Mouse (Mus musculus) neural tube, embryonic 14.5 days (tissue): Measurements from ENCODE around the gene Pip5k1b. TPM values are rescaled to one million over a fixed set of nuclear protein-coding genes. Genes with fewer than 3 reads are reported as not detected.
A peak's percentile ranks its signal among the peaks of the same experiment; 100 is the strongest.

ENCODE experiments used
- ATAC-seq: fragments of 200-750 bp; cut with Nextera tagmentation; 2 replicates; pipeline ENCODE4 v1.8.0; 2017; ENCODE audit warnings: low read depth, mild to moderate bottlenecking, moderate TSS enrichment, moderate library complexity
- H3K27ac ChIP-seq: fragments of 300-500 bp; sonication (generic); 2 replicates; pipeline ENCODE4 v1.5.1; 2014; ENCODE audit warnings: low read depth, mild to moderate bottlenecking, control low read depth, low read length, moderate library complexity, mixed read lengths
- H3K27me3 ChIP-seq: fragments of 300-500 bp; sonication (generic); 2 replicates; pipeline ENCODE4 v1.6.1; 2014; ENCODE audit warnings: low read length; ENCODE audit not compliant: control insufficient read depth, insufficient read depth
- H3K36me3 ChIP-seq: fragments of 300-500 bp; sonication (generic); 2 replicates; pipeline ENCODE4 v1.6.1; 2014; ENCODE audit warnings: low read length, mixed read lengths; ENCODE audit not compliant: control insufficient read depth, insufficient read depth
- H3K4me1 ChIP-seq: fragments of 300-500 bp; sonication (generic); 2 replicates; pipeline ENCODE4 v1.6.1; 2014; ENCODE audit warnings: low read length; ENCODE audit not compliant: control insufficient read depth, insufficient read depth
- H3K4me2 ChIP-seq: fragments of 300-500 bp; sonication (generic); 2 replicates; pipeline ENCODE4 v1.6.1; 2014; ENCODE audit warnings: mild to moderate bottlenecking, low read depth, low read length, control low read depth
- H3K4me3 ChIP-seq: fragments of 300-500 bp; sonication (generic); 2 replicates; pipeline ENCODE4 v1.5.1; 2014; ENCODE audit warnings: low read depth, low read length, control low read depth, mixed read lengths
- H3K9ac ChIP-seq: fragments of 300-500 bp; sonication (generic); replicated peaks from 2 replicates; pipeline ENCODE4 v1.6.1; 2014; ENCODE audit warnings: low read depth, mild to moderate bottlenecking, control low read depth, low read length, mixed read lengths
- H3K9me3 ChIP-seq: fragments of 300-500 bp; sonication (generic); 2 replicates; pipeline ENCODE4 v1.6.1; 2016; ENCODE audit warnings: low read length; ENCODE audit not compliant: control insufficient read depth
- WGBS: fragments of 180-500 bp; shearing (Covaris S2); extraction: QIAGEN DNeasy Blood & Tissue Kit; methylation state at CpG from one replicate; pipeline ENCODE4 v1.1.7; 2014; 5-methylcytosine and 5-hydroxymethylcytosine counted together
- polyA plus RNA-seq: library from polyadenylated mRNA; unstranded; fragments of >200 nt; fragmentation: Nextera tagmentation; extraction: Ambion mirVana; gene quantifications from 2 replicates; pipeline ENCODE4 v1.2.1, GENCODE M21; 2014

Pip5k1b gene
- polyA plus RNA-seq, 1 experiment from 2014 or later = 2.1 TPM

DNA sequence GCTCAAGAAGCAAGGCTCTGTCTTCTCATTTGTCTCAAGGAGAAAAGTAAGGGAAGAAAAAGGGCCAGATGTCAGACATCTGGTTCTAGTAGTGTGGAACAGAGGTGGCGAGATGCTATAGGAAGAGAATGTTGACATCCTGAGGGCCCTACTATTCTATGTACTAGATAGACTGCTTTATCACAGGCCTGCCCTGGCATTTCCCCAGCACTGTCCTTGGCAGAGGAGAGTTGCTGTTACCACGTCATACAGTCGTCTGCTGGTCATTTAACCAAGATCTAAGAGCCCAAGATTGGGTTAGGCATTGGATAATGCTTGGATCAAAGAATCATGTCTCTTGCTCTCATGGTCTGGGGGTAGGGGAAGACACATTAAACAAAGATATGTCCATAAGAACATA, 151.0 kb downstream of the Pip5k1b start:
- 93% methylated on average over 3 of the region's 3 CpGs for WGBS
- no peaks in the 10 kb centered on the region for H3K4me1 ChIP-seq
- no peak overlapping the region for H3K27ac ChIP-seq
- no peaks in the 10 kb centered on the region for H3K9me3 ChIP-seq
- no peak overlapping the region for H3K9ac ChIP-seq
- no peaks in the 10 kb centered on the region for H3K27me3 ChIP-seq
- ATAC-seq = no peak
- no peak overlapping the region for H3K4me2 ChIP-seq
- no peak overlapping the region for H3K4me3 ChIP-seq
- no peaks in the 10 kb centered on the region for H3K36me3 ChIP-seq

DNA sequence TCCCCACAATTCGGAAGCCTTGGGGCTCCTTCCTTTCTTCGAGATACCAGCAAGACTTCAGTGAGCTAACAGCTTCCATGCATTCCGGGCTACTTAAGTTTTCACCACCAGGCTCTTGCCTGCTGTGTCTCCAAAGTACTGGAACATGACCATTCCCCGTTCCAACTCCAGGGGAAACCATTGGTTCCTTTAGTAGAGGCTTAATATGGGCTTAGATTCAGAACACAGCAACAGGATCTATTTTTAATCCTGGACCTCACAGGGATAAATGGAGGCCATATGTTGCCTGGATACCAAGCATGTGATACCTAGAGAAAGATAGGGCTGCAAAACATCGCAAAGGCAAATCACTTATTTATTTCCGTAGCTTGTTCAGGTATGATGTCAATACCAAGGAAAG, 152.4 kb downstream of the Pip5k1b start:
- H3K36me3 ChIP-seq = no peaks in the 10 kb centered on the region
- H3K4me2 ChIP-seq = no peak overlapping the region
- 94% methylated on average over 6 of the region's 6 CpGs for WGBS
- H3K27ac ChIP-seq = no peak overlapping the region
- H3K9ac ChIP-seq = no peak overlapping the region
- no peak for ATAC-seq
- H3K27me3 ChIP-seq = no peaks in the 10 kb centered on the region
- no peak overlapping the region for H3K4me3 ChIP-seq
- no peaks in the 10 kb centered on the region for H3K4me1 ChIP-seq
- no peaks in the 10 kb centered on the region for H3K9me3 ChIP-seq

DNA sequence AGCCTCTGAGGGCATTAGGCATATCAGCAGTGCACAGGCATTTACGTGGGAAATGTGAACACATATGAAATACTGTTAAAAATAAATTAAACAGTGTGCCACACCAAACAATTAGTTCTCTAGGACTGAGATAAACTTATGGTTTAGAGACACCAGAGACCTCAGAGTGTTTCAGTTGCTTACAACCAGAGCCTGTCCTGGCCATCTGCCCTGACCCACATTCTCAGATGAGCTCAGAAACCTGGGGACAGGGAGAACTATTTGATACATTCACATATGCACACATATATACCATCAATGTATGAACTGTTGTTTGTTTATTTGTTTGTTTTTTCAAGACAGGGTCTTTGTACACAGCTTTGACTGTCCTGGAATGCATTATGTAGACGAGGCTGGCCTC, 161.8 kb downstream of the Pip5k1b start:
- H3K9ac ChIP-seq = no peak overlapping the region
- no peak for ATAC-seq

DNA sequence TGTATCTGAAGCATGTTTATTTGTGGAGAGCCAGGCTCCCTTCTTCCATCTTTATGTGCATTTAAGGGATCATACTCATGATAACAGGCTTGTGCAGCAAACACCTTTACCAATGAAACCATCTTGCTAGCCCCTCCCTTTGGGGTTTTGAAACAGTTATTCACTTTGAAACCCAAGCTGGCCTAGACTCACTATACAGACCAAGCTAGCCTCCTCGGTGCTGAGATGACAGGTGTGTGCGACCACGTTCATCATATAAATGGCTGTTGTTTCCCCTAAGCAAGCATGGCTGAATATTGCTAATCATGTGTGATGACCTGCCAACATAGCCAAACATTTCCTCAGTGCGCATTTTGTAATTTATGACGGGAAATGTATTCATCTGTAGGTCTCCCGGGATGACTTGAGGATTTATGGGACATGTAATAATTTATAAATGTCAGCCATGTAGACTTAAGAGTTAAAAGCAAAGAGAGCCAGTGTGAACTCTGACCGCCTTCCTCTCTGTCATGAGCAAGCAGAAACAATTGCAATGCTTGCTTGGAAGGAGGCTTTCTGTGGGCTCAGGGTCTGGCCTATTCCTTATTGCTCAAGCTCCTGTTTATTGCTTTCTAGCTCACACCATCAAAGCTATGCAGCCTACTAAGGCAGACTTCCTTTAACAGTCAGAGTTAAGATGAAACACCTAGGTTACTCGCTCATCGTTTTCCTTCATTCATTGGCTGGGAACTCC, 164.0 kb downstream of the Pip5k1b start:
- Histone ChIP-seq H3K27me3 (no peaks in the 10 kb centered on the region), H3K9ac (no peak overlapping the region), H3K27ac (no peak overlapping the region), H3K9me3 (no peaks in the 10 kb centered on the region), H3K4me2 (no peak overlapping the region), H3K4me1 (no peaks in the 10 kb centered on the region; the same call in 1 of the 2 replicates), H3K4me3 (no peak overlapping the region), H3K36me3 (no peaks in the 10 kb centered on the region)
- WGBS = 19% methylated on average over 9 of the region's 9 CpGs
- ATAC-seq = no peak

More for the DNA sequence above, 161.8 kb downstream of the Pip5k1b start:
- Histone ChIP-seq H3K4me1 (no peaks in the 10 kb centered on the region; the same call in 1 of the 2 replicates), H3K27ac (no peak overlapping the region), H3K4me2 (no peak overlapping the region), H3K27me3 (no peaks in the 10 kb centered on the region), H3K9me3 (no peaks in the 10 kb centered on the region), H3K4me3 (no peak overlapping the region), H3K36me3 (no peaks in the 10 kb centered on the region)
- WGBS = 78% methylated on average over 2 of the region's 2 CpGs

DNA sequence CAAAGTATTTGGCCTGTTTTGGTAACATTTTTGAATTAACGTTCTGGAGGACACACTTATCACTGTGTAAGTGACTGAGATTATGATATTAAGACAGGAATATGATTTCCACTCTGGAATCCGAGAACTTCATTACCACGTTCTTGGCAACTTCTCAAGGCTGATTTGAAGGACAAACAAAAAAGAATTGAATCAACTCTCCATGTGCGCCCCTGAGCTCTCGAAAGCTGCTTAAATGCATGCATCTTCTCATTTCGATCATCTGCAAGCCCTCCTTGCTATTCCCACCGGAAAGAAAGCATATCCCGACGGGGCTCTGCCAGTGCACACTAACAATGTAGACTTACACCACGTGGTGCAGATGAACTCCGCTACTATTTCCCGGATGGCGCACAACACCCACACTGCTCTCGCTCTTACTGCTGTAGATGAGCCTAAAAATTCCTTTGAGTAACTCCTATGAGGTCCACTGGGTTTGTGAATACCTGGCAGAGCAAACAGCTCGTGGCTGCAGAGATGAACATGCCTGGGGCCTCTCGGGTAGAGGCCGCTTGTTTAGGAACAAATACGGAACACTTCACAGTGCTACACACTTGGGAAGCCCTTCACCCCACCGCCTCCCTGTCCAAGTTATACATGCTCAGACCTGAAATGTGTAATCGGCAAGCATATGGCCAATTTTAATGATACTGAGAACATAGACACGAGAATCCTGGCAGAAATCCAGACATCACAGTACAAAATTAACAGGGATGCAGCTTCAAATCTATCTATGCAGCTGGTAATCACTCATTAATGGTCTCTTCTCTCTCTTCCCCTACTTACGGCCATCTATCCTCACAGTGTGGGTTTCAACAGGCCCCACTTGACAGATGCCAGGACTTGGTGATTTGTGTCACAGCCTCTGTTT, 168.5 kb downstream of the Pip5k1b start:
- Histone ChIP-seq H3K4me3 (no peak overlapping the region), H3K27me3 (no peaks in the 10 kb centered on the region), H3K4me2 (no peak overlapping the region), H3K4me1 (no peaks in the 10 kb centered on the region; the same call in 1 of the 2 replicates), H3K36me3 (no peaks in the 10 kb centered on the region), H3K9me3 (no peaks in the 10 kb centered on the region), H3K27ac (no peak overlapping the region), H3K9ac (no peak overlapping the region)
- ATAC-seq = no peak
- WGBS = 85% methylated on average over 22 of the region's 22 CpGs

DNA sequence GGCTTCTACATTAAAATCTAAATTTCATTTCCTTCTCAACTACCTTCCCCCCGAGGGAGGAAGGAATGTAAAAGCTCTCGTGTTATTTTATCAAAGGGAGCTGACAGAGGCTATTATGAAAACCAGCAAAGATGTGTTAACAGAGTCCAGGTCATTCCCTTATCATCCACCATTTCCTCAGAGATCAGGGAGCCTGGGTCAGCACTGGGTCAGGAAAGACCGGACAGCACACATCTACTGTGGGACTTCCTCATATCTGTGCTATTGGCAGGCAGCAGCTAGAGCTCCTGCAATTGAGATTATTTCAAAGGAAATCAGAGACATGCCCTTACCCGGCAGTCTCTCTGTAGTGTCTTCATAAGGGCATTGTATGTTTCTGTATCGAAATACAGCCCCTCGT, 177.2 kb downstream of the Pip5k1b start:
- Histone ChIP-seq H3K9ac (no peak overlapping the region), H3K27ac (no peak overlapping the region), H3K9me3 (no peaks in the 10 kb centered on the region), H3K36me3 (no peaks in the 10 kb centered on the region), H3K4me2 (no peak overlapping the region), H3K4me1 (no peaks in the 10 kb centered on the region), H3K27me3 (no peaks in the 10 kb centered on the region), H3K4me3 (no peak overlapping the region)
- WGBS = 65% methylated on average over 6 of the region's 6 CpGs
- ATAC-seq = no peak; the same call in 1 of the 2 replicates

DNA sequence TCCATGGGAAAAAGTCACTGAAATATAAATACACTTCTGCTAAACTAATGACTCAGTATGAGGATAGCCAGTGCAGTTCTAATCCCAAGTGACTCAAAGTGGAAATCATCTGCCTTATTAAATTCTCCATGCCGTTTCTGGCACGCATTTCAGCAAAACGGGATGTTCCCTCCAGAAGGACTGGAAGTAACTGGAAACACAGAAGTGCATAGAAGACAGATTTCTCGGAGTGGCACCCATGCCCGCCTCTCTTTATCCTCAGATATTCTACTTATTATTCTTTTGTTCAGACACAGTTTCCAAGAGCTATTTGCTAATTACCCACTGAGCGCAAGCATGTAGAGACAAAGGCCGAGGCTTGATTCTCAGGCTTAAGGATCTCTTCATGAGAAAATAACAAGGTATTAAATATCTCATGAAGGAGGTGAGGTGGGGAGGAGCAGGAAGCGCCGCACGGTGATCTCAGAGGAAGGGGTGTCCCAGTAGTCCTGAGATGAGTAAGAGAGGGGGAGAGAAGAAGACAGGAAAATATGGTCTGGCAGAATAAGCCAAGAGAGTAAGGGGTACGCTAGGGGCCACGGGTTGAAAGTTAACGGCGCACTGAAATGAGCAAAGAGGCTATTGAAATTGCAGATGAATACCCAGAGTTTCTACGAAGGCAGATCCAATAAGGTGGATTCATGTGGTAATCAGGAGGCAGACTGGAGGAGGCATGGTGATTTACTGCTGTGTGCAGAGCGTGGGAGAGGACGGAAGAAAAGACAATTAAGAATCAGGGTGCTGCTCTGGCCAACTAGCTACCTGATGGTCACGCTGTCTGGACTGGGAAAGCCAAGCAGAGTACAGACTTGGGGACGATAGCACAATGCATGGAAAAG, 183.7 kb downstream of the Pip5k1b start:
- WGBS = 18% methylated on average over 19 of the region's 19 CpGs
- Histone ChIP-seq H3K27me3 (no peaks in the 10 kb centered on the region), H3K4me3 (no peak overlapping the region), H3K27ac (peak overlapping the region; percentile 55), H3K9ac (no peak overlapping the region; the same call in 1 of the 2 replicates), H3K4me2 (peak overlapping the region; percentile 19), H3K36me3 (no peaks in the 10 kb centered on the region), H3K4me1 (peaks cover 6% of the 10 kb centered on the region; the same call in 1 of the 2 replicates), H3K9me3 (no peaks in the 10 kb centered on the region)
- peak; percentile 63 for ATAC-seq

DNA sequence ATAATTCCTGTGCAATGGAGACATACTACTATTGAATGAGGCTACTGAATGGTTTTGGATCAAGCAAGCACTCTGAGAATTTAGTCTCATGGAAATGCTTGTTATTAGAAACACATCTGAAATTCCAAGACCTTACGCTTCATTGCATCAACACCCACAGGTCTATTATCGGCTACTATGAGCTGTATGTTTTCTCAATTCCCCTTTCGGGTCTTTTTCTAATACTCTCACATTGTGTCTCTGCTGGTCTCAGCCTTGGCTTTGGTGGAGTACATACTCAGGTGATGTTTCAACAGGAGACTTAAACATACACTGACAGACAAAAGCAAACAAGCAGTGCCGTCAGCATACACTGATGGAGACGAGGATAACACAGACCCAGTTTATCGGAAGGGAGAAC, 187.3 kb downstream of the Pip5k1b start:
- no peak for ATAC-seq
- Histone ChIP-seq H3K27me3 (no peaks in the 10 kb centered on the region), H3K9me3 (no peaks in the 10 kb centered on the region), H3K4me1 (peaks cover 6% of the 10 kb centered on the region; the same call in 1 of the 2 replicates), H3K4me3 (no peak overlapping the region), H3K27ac (no peak overlapping the region), H3K9ac (no peak overlapping the region), H3K4me2 (no peak overlapping the region), H3K36me3 (no peaks in the 10 kb centered on the region)
- 93% methylated on average over 6 of the region's 6 CpGs for WGBS
